Mouse (Mus musculus) spleen, adult 2 months (tissue): ENCODE measurements around the gene Stat2.

Experiments used
- CTCF ChIP-seq: fragments of 200-500 bp; IDR thresholded peaks from 2 replicates; pipeline ENCODE4 v1.5.1; 2011; ENCODE audit warnings: mild to moderate bottlenecking, inconsistent platforms; ENCODE audit not compliant: insufficient read depth, insufficient read length, insufficient replicate concordance; ENCODE audit errors: extremely low read depth
- POLR2A ChIP-seq: fragments of 200-500 bp; IDR thresholded peaks from 2 replicates; pipeline ENCODE4 v1.6.1; 2011; ENCODE audit warnings: low read depth, low read length, inconsistent platforms

DNA sequence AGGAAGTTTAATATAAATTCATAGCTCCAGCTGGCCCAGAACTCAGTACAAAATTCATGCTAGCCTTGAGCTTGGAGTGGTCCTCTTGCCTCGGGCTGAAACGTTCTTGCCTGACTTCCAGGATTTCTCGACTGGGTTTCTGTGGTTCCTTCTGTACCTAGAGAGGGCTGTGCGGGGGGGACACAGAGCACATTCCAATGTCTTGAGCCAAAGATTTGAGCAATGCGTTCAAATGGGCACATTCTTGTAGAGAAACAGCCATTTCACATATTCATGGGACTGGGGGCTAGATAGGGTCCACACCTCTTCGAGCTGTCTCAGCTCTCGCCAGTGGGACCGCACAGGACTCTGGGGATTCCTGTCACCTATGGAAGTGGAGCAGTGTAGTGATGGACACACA is 14.4 kb upstream of the Stat2 start:
- no peak for TF ChIP-seq CTCF
- TF ChIP-seq POLR2A: no peak
